Mouse (Mus musculus): Measurements from ENCODE around the gene Lrrc20. TPM values are rescaled to one million over a fixed set of nuclear protein-coding genes. Genes with fewer than 3 reads are reported as not detected.

The Lrrc20 gene
- 11.1 TPM for polyA plus RNA-seq (2017; shearing (Covaris generic))

DNA sequence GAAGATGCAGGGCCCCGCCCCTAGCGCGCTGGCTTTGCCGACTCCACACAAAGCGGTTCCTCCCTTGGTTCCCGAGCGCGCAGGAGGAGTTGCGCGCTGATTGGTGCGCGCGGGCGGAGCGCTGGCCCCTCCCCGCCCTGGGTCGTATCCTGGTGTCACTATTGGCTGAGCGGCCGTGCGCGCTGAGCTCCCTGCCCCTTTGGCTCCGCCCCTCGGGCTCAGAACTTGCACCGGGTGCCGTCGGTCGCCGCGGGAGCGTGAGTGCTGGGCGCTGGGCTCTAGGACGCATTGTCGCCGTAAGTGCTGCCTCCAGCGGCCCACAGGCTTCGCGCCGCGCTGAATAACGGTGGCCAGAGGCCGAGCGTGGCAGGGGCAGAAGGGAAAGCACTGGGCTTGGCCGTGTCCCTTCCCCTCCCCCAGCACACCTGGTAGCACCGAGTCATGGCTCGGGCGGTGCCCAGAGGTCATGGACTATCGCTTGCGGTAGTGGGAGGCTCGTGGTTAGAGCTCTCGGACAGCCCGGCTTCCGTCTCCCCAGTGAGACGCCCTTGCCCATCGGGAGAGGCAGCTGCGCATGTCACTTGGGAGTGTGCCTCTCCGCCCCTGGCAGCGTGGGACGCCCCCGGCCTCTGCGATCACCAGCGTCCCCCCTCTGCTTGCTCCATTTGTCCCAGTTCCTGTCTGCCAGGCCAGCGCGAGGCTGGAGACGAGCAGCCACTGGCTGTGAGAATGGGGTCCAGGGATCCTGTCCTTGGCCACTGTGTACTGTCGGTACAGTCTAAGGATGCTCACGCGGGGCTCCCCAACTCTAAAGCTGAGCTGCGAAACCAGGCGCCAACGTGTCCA is at the start of gene Lrrc20:
Gene Lrrc20 (plus strand): TSS at position 208 of the 846 bp plus-strand sequence.

DNA sequence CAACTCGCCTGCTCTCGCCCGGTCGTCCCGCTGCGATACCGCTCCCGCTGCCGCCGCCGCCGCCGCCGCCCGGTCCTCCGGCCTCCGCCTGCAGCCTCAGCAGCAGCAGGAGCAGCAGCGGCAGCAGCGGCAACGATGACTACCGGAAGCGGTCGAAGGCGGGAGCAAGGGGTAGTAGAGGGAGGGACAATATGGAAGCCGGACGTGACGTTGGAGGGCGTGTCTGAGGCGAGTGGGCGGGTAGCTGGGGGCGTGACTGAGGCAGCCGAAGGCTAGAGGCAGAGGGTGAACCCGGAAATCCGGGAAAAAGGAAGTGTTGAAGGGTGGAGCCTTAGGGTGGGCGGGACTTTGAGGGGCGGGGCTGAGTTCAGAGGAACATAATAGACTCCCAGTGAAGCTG is 23.0 kb upstream of the Lrrc20 start, which contains the start of gene Eif4ebp2:
Gene Eif4ebp2 (minus strand): TSS at position 17 of the 400 bp plus-strand sequence.

Other genes with a start within 250 kb of the Lrrc20 start
- not detected for gene Adamts14, start 202.4 kb upstream of the Lrrc20 start, polyA plus RNA-seq (2017; shearing (Covaris generic))
- gene Prf1, start 178.0 kb upstream of the Lrrc20 start, polyA plus RNA-seq (2017; shearing (Covaris generic)), result 8.2 TPM
- gene Pald1, start 92.3 kb upstream of the Lrrc20 start, polyA plus RNA-seq (2017; shearing (Covaris generic)), result 0.68 TPM
- gene Nodal, start 57.8 kb upstream of the Lrrc20 start, polyA plus RNA-seq (2017; shearing (Covaris generic)), result 0.18 TPM
- gene Eif4ebp2, start 23.1 kb upstream of the Lrrc20 start, polyA plus RNA-seq (2017; shearing (Covaris generic)), result 7.8 TPM
- not detected for gene Npffr1, start 119.7 kb downstream of the Lrrc20 start, polyA plus RNA-seq (2017; shearing (Covaris generic))
- 74.4 TPM for gene Ppa1, start 172.8 kb downstream of the Lrrc20 start, polyA plus RNA-seq (2017; shearing (Covaris generic))
- gene Sar1a, start 204.5 kb downstream of the Lrrc20 start, polyA plus RNA-seq (2017; shearing (Covaris generic)), result 163 TPM
- 2.6 TPM for gene Tysnd1, start 219.7 kb downstream of the Lrrc20 start, polyA plus RNA-seq (2017; shearing (Covaris generic))
- 7.6 TPM for gene Aifm2, start 239.5 kb downstream of the Lrrc20 start, polyA plus RNA-seq (2017; shearing (Covaris generic))

Data from inflammation-experienced regulatory T-cells, adult 16 weeks (primary cell).